Mouse (Mus musculus): ENCODE results near the gene Map2k6.

Gene Map2k6

DNA sequence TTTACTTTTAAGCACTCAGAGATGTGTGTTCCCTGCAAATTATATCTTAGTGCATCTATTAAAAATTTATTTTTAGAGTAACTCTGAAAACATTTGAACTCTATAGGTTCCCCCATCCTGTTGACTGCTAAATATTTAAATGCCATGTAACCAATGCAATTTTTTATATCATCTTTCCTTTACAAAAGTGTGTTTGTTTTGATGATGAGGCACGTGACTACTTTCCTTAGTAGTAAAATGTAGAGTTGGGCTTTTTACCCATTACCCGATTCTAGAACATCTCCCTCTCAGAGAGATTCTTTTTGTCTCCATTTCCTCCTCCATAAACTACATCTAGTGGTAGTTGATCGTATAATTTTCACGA, 51.8 kb downstream of the Map2k6 start:
- no peak for DNase-seq (ENCODE audit: low read depth, low spot score)

DNA sequence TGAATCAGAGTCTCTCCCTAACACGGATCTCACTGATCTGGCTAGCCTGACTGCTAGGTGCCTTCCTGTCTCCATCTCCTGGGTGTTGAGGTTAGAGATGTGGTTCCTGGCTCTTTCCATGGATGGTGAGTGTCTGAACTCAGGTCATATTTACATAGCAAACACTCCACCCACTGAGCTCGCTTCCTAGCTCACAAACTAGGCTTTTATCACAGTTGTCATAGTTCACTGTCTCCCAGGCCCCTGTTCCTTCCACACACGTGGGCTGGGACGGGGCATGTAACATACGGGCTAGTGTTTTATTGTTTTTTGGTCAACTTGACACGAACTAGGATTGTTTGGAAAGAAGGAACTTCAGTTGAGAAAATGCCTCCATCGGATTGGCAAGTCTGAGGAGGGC, 52.7 kb downstream of the Map2k6 start:
- DNase-seq (ENCODE audit: low read depth, low spot score): no peak

DNA sequence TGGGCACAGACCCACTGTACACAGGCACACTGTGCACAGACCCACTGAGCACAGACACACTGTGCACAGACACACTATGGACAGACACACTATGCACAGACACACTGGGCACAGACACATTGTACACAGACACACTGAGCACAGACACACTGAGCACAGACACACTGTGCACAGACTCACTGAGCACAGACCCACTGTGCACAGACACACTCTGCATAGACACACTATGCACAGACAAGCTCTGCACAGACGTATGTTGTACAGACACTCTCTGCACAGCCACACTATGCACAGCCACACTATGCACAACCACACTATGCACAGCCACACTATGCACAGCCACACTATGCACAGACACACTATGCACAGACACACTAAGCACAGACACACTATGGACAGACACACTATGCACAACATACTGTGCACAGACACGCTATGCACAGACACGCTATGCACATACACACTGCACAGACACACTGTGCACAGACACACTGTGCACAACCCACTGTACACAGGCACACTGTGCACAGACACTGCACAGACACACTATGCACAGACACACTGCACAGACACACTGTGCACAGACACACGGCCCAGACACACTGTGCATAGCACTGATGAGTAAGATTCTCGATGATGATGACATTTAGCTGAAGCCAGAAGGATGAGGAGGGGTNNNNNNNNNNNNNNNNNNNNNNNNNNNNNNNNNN, 54.7 kb downstream of the Map2k6 start:
- no peak for DNase-seq (ENCODE audit: low read depth, low spot score)

DNA sequence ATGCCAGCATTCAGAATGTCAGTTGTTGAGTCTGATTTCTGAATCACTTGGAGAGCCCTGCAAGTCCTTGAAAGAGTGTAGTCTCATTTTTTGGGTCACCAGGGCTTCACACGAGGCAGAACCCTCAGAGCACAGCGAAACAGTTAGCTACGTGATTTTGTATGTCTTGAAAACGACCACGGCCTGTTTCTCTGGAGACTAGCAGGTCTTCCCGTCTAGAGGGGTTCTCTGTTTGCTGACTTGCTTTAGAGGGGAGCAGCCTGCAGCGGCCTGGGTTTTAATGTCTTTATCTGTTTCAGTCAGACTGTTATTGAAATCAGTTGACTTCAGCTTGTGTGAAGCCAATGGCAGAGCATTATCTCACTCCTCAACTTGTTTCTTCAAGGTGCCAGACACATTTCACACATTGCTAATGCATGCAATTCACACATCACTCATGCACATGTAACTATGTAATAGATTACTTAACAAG, 58.6 kb downstream of the Map2k6 start:
- no peak for DNase-seq (ENCODE audit: low read depth, low spot score)

DNA sequence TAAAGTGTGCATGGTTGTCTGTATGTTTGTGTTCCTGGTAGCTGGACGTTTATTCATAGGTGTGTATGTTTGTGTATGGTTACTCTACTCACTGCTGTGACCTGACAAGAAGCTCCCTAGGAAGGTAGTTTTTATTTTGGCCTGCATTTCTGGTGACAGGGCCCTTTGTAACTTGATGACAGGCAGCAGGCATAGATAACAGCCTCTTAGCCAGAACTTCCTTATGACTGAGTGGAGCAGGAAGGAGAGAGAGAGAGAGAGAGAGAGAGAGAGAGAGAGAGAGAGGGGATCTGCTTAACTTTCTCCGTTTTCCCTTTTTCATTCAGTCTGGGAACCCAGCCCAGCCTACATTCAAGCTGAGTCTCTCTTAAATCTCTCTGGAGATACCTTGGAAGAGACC, 61.6 kb downstream of the Map2k6 start:
- no peak for DNase-seq (ENCODE audit: low read depth, low spot score)

DNA sequence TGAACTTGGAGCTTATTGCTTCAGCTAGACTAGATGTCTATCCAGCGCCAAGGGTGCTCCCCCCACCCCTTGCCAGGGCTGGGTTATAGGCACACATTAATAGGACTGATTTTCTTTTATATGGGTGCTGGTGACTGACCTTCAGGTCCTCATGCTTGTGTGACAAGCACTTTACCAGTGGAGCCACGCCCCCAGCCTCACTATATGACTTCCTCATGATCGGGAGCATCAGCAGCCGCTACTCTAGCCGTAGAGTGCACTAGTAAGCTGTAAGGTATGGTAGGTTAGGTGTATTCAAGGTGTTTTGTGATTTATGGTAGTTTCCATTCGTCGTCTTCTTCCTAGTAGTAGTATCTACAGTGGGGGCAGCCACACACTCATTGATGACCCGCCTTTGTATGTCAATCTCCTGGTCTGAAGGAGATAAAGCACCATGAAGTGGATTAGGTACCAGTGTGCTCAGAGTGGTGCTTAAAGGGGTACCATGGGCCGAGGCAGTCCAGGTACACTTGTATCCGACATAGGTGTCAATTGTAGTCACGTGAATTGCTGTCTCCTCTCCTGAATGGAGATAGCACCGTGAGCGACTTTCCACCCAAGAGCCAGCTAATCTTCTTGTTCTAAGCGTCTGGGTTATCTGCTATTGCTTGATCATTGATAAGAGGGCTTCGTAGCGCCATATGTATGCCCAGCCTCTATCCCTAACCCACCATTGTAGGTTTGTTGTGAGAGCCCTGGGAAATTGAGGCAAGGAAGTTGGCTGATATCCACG, 62.8 kb downstream of the Map2k6 start:
- no peak for DNase-seq (ENCODE audit: low read depth, low spot score)

DNA sequence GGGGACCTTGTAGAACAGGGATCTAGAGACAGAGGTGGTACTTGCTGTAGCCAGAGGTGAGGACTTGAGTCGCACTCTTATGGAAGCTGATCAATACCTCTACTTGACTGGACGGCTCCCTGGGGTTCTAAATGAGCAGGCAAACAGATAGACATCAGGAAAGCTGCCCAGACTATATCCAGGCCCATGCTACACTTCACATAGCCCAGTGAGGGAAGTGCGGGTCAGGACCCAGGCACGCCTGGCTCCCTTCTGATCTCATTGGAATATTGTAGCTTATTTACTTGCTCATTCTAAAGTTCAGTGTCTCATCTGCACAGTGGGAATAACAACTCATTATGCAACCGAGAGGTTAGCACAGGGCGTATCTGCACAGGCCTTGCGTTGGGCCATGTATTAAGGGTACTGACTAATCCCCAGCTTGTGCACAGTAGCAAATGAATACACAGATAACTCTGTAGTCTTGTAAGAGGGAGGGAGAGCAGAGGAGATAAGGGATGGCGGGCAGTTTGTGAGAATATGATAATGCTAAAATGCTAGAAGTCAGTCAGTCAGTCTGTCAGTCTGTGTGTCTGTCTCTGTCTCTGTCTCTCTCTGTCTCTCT, 64.2 kb downstream of the Map2k6 start:
- no peak for DNase-seq (ENCODE audit: low read depth, low spot score)

DNA sequence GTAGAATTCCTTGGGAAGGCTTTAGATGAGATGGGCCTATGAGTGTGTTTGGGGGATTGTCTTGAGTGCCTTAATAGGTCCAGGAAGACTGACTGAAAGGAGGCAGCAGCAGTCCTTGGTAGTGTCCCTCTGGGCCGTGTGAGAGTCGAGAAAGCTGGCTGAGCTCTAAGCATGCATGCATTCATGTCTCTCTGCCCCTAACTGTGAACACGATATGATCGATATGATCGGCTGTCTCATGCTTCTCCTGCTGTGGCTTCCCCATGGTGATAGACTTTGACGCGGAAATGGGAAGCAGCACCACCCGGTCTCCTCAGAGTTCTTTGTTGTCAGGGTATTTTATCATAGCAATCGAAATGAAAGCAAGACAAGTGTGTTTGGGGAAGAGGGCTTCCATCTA, 64.9 kb downstream of the Map2k6 start:
- DNase-seq (ENCODE audit: low read depth, low spot score): no peak

DNA sequence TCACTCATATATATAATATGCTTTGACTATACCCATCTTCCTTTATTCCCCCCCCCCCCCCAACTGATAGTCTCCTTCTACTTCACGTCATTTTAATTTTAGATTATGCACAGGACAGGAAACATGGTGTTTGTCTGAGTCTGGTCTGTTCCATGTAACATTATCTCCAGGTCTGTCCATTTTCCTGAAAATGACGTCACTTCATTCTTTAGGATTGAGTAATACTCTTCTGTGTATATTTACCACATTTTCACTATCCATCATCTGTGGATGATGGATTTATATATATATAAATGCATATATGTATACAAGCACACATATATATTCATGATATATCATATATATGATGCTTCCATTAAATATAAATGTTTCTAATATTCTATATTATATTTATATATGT, 70.1 kb downstream of the Map2k6 start:
- DNase-seq (ENCODE audit: low read depth, low spot score): no peak

DNA sequence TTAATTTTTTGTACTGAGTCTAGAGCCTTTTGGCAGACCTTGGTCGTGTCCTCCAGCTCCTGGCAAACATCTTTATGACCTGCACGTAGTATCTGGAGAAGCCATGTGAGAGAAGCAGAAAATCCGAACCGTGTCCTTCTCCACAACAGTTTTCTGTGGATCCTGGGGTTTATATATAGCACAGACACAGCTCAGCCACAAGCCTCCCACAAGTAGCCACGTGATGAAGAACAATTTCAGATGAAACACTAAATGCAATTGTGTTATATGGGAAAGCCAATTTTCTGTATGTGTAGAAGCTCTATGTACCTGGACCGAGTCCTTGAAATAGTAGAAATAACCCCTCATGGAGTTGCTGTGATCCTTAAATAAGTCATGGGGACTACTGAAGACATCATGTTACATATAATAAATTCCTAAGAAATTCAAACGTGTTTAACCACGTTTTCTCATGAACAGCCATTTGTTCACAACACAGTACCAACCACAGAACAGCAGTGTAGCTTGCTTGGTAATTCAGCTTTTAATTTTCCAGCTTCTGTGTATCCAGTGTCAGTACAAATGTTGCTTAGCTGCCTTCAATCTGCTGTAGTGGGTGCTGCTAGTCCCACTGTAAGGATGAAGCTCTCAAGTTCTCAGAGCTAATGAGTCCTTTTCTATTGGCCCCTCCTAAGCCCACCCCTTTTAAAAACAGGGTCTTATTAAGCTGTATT, 71.8 kb downstream of the Map2k6 start:
- DNase-seq (ENCODE audit: low read depth, low spot score): no peak

DNA sequence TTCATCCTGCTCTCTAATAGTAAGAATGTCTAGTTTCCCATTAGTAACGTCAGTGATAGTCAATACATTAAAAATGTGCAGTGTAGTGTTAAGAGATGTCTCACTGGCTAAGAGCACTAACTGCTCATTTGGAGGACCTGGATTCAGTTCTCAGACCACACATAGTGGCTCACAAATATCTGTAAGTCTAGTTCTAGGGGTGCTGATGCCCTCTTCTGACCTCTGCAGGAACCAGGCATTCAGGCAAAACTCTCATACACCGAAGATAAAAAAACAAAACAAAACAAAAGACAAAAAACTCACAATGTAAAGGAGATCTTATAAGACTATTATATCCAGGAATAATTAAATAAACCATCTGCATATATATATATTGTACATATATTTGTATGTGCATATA, 72.4 kb downstream of the Map2k6 start:
- no peak for DNase-seq (ENCODE audit: low read depth, low spot score)

DNA sequence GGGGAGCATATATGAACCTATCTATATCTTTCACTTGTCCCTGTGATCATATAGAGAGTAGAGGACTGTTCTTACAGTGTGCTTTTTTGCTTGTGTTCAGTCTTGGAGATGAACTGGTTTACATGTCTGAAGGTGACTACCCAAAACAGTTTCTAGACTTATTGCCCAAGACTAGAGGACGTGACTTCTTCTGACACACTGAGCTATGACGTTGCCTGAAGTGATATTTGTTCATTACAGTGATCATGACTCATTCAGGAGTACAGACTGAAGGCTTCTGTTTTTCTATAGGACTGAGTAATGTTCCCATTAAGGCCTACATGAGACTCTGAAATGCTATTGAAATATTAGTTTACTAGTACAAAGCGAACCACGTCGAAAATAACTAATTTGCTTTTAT, 73.2 kb downstream of the Map2k6 start:
- no peak for DNase-seq (ENCODE audit: low read depth, low spot score)

DNA sequence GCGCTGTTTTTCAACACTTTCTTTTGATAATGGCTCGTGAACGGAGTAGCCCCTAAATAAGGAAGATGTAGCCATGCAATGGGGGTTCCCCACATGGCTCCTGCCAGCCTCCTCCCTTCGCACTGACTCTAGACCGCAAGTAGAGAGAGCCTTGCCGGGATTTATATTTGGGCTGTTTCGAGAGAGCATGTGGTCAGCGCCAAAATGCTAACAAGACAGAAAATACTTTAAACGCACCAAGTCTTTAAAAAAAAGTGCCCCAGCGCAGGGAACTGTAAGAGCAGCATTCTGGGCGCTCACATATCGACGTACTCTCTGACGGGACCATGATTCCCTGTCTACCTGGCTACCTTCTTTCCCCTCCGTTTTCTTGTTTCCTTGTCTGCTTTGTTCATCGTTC, 74.6 kb downstream of the Map2k6 start:
- DNase-seq (ENCODE audit: low read depth, low spot score): no peak

DNA sequence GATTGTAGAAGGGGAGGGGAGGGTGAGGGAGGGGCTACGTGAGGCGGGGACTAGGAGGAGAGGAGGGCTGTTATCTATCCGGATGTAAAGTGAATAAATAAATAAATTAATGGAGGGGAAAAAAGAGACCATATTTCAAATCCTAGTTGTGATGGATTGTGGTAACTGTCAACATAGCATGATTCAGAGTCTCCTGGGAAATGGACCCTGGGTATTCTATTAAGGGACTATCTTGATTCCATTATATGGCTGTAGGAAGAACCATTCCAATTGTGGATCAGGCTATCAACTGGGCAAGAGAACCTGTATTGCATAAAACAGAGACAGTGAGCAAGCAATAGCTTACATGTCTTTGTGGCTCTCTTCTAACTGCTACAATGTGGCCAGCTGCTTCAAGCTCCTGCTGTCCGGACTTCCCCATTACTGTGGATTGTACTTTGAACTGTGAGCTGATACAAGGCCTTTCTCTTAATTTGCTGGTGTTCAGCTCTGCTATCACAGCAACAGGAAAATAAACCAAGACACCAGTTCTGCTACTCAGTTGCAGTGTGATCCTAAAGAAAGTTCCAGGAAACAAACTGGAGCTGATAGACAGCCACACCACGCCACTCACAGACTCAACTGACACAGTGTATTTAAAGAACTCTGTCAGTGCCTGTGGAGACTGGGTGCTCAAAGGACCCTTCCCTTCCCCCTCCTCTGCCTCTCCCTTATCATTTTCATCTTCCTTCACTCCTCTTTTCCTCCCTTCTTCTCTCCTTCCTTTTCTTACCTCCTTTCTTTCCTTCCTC, 77.6 kb downstream of the Map2k6 start:
- no peak for DNase-seq (ENCODE audit: low read depth, low spot score)

DNA sequence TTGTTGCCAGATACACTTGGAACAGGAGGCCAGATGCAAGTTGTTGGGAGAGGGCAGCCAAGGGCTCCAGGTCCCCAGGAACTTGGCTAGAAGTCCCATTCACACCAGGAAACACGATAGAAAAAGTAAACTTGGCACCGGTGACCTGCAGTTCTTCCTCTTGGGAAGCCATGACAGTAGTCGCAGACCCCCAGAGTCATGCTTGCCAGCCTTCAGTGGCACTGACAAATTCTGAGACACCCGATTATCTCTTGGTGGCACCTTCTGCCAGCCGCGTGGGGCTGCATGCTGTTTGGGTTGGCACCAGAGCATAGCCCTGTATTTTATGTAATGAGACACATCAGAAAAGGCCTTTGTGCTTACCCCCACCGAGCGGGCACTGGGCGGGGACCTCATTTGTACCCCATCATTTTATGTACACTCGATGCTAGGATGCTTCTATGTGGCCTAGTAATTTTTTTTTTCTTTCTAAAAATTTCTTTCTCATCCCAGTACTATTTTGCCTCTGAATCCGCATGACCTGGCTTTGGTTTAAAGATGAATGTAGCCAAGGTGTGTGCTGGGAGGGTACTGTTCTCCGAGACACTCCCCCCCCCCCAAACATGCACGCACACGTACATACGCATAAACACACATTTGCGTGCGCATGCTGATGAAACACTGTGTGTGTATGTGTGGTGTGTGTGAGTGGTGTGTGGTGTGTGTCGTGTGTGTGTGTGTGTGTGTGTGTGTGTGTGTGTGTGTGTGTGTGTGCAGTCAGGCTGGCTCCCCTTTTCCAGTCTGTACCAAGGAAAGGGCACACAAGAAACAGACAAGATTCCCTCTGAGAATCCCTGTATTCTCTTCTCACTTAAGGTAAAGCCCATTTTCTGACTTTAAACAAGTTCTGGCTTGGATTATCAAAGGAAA, 79.3 kb downstream of the Map2k6 start:
- no peak for DNase-seq (ENCODE audit: low read depth, low spot score)

DNA sequence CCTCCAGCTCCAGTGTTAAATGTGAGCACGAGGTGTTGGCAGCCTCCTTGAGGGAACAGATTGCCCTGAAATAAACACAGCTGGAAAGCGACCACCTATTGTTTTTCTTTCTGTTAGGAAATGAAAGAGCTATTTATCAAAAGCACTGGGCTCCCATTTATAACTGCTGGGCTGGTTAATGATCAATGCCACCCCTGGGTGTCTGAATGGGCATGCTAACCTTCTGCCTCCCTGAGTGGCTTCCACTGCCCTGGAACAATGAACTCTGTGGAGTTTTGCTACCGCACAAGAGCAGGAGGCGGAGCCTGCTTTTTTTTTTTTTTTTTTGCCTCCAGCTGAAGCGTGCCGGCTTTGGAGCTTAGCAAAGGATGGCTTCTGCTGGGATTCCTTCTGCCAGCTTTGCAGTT, 80.1 kb downstream of the Map2k6 start:
- peak; percentile 44 for DNase-seq (ENCODE audit: low read depth, low spot score)

DNA sequence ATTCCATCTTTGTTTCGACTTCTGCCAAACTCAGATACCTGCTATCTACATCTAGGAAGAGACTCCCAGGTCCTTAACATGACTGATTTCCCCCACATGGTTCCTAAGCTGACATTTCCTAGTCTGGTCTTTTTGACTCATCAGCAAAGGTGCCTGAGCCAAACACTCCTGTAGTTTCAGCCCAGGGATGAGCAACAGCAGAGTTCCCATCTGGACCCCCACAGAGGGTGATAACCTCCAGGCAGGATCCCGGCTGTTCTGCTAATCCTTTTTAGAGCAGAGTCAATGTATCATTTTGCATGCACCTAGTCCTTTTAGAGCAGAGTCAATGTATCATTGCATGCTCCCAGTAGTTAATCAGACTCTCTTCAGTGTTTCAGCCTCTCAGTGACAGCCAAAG, 82.5 kb downstream of the Map2k6 start:
- DNase-seq (ENCODE audit: low read depth, low spot score): no peak

DNA sequence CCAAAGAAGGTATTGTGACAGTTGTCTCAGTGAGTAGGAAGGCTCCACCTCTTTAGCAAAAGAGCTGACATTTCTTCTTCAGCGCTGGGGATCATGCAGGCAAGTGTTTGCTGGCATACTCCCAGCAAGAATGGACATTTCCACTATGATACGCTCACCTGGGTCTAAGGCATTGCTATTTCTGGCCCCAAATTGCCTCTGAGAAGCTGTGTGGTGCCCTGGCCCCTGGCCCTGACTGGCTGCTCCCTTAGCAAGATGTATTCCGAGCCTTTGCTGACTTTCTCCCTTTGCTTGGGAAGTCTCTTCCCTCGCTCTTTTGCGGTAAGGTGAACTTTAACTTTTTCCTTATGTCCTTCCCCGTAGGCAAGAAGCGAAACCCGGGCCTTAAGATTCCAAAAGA, 83.3 kb downstream of the Map2k6 start:
- no peak for DNase-seq (ENCODE audit: low read depth, low spot score)

DNA sequence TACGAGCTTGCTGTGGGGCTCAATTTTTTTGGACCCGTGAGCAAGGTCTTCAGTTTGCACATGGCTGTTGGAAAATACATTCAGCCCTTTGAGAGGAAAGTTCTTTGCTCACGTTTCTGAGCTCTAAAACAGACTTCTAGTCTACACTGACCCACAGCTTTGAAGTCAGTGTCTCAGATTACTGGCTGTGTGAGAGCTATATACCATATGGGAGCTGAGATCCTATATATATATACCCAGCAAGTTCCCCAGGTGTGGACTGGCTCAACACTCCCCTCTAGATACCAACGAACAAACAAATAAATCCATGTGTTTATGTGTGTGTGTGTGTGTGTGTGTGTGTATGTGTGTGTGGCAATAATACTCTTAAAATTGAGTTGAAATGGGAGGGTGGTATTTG, 83.7 kb downstream of the Map2k6 start:
- no peak for DNase-seq (ENCODE audit: low read depth, low spot score)

DNA sequence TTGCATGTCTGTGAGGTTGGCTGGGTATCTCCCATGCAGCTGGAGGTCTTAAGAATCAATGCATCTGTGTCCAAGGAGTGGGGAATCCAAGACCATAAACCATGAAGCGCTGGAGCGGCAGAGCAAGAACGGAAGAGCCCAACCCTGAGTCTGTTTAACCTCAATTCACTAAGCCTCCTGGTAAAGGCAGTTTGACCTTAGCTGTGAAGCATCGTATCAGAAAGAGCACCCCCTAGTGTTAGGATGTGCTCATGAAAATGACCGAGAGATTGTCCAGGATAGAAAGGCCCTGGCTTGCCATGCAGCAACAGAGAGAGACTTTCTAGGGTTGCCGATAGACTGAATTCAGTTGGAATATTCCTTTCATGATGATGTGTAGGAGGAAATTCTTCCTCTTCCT, 84.2 kb downstream of the Map2k6 start:
- DNase-seq (ENCODE audit: low read depth, low spot score): peak; percentile 51
